Mouse (Mus musculus) MEL (cell line): ENCODE results near the gene Erc2. TPM values are rescaled to one million over a fixed set of nuclear protein-coding genes. Genes with fewer than 3 reads are reported as not detected.

Experiments
- DNase-seq: peaks from one replicate; pipeline ENCODE4 v3.0.0; 2011; ENCODE audit warnings: low read depth, low spot score
- H3K27ac ChIP-seq: 2 replicates; pipeline ENCODE4 v1.5.1; 2012; ENCODE audit warnings: low read depth, mild to moderate bottlenecking, control low read depth, low read length, moderate library complexity; ENCODE audit not compliant: control insufficient read depth
- H3K27me3 ChIP-seq, 2 experiments: fragments of 150-350 bp in 1 of 2; sonication (generic) in 1 of 2; 2 replicates each; pipeline ENCODE4 v1.6.1; 2012; ENCODE audit warnings: low read length in 2 of 2, mild to moderate bottlenecking in 2 of 2, improper control_type of control experiment in 1 of 2, moderate library complexity in 1 of 2; ENCODE audit not compliant: insufficient read depth in 2 of 2, control insufficient read depth in 1 of 2
- H3K36me3 ChIP-seq, 2 experiments: 2 replicates each; pipeline ENCODE4 v1.6.1; 2012 to 2014; ENCODE audit warnings: low read length in 2 of 2, improper control_type of control experiment in 1 of 2, inconsistent platforms in 1 of 2, mild to moderate bottlenecking in 1 of 2; ENCODE audit not compliant: insufficient read depth in 2 of 2, control insufficient read depth in 1 of 2
- H3K4me1 ChIP-seq, 2 experiments: fragments of 150-350 bp in 1 of 2; sonication (generic) in 1 of 2; 2 replicates each; pipeline ENCODE4 v1.6.1; 2012; ENCODE audit warnings: low read length in 2 of 2, improper control_type of control experiment in 1 of 2, mild to moderate bottlenecking in 1 of 2; ENCODE audit not compliant: insufficient read depth in 2 of 2, control insufficient read depth in 1 of 2
- H3K4me3 ChIP-seq, 2 experiments: fragments of 150-350 bp in 1 of 2; sonication (generic) in 1 of 2; 2 replicates each; pipeline ENCODE4 v1.5.1; 2012; ENCODE audit warnings: low read depth in 2 of 2, low read length in 2 of 2, mild to moderate bottlenecking in 2 of 2, moderate library complexity in 2 of 2, control low read depth in 1 of 2, improper control_type of control experiment in 1 of 2; ENCODE audit not compliant: control insufficient read depth in 1 of 2, insufficient read depth in 1 of 2
- H3K79me2 ChIP-seq: 2 replicates; pipeline ENCODE4 v1.6.1; 2012; ENCODE audit warnings: mild to moderate bottlenecking, low read length, moderate library complexity; ENCODE audit not compliant: control insufficient read depth, poor library complexity, insufficient read depth
- H3K9ac ChIP-seq: 2 replicates; pipeline ENCODE4 v1.6.1; 2012; ENCODE audit warnings: low read depth, mild to moderate bottlenecking, control low read depth, low read length, moderate library complexity; ENCODE audit not compliant: control insufficient read depth, poor library complexity, severe bottlenecking
- H3K9me3 ChIP-seq: fragments of 150-350 bp; sonication (generic); replicated peaks from 2 replicates; pipeline ENCODE4 v1.6.1; 2012; ENCODE audit warnings: mild to moderate bottlenecking, low read length, improper control_type of control experiment, moderate library complexity; ENCODE audit not compliant: insufficient read depth
- BHLHE40 ChIP-seq: IDR thresholded peaks from 2 replicates; pipeline ENCODE4 v1.6.1; 2012; ENCODE audit warnings: low read depth, mild to moderate bottlenecking, inconsistent platforms, low read length, improper control_type of control experiment, borderline replicate concordance
- CTCF ChIP-seq, 3 experiments: IDR thresholded peaks in 2 of 3; conservative IDR thresholded peaks in 1 of 3; 2 replicates each; pipeline ENCODE4 v1.5.1; 2011 to 2012; ENCODE audit warnings: low read length in 3 of 3, low read depth in 2 of 3, mild to moderate bottlenecking in 2 of 3, improper control_type of control experiment in 1 of 3, inconsistent platforms in 1 of 3, mixed read lengths in 1 of 3, moderate library complexity in 1 of 3; ENCODE audit not compliant: control insufficient read depth in 1 of 3, insufficient read depth in 1 of 3, poor library complexity in 1 of 3, severe bottlenecking in 1 of 3
- E2F4 ChIP-seq: IDR thresholded peaks from 2 replicates; pipeline ENCODE4 v1.6.1; 2011; ENCODE audit warnings: low read depth, low read length, improper control_type of control experiment, borderline replicate concordance
- EP300 ChIP-seq, 2 experiments: IDR thresholded peaks; 2 replicates each; pipeline ENCODE4 v1.6.1; 2011; ENCODE audit warnings: improper control_type of control experiment in 2 of 2, low read length in 2 of 2, low read depth in 1 of 2, mild to moderate bottlenecking in 1 of 2
- JUND ChIP-seq: IDR thresholded peaks from 2 replicates; pipeline ENCODE4 v1.6.1; 2011; ENCODE audit warnings: low read depth, mild to moderate bottlenecking, improper control_type of control experiment, low read length
- RAD21 ChIP-seq: IDR thresholded peaks from 2 replicates; pipeline ENCODE4 v1.6.1; 2011; ENCODE audit warnings: mild to moderate bottlenecking, low read depth, low read length, improper control_type of control experiment
- SMC3 ChIP-seq: IDR thresholded peaks from 2 replicates; pipeline ENCODE4 v1.6.1; 2011; ENCODE audit warnings: low read depth, low read length, improper control_type of control experiment
- ZC3H11A ChIP-seq: IDR thresholded peaks from 2 replicates; pipeline ENCODE4 v1.6.1; 2012; ENCODE audit warnings: low read depth, mild to moderate bottlenecking, inconsistent platforms, low read length, improper control_type of control experiment
- ZMIZ1 ChIP-seq: IDR thresholded peaks from 2 replicates; pipeline ENCODE4 v1.6.1; 2012; ENCODE audit warnings: low read depth, mild to moderate bottlenecking, inconsistent platforms, low read length, improper control_type of control experiment, moderate library complexity
- ZNF384 ChIP-seq: IDR thresholded peaks from 2 replicates; pipeline ENCODE4 v1.6.1; 2012; ENCODE audit warnings: low read depth, mild to moderate bottlenecking, inconsistent platforms, low read length, improper control_type of control experiment
- polyA plus RNA-seq, 2 experiments: library from polyadenylated mRNA; stranded (reverse) in 1 of 2; unstranded in 1 of 2; fragments of >175 nt in 1 of 2; fragments of >200 nt in 1 of 2; gene quantifications; 2 replicates each; pipeline versions ENCODE4 v1.2.1 to v1.2.4; 2012; ENCODE audit warnings: low replicate concordance in 2 of 2, low read depth in 1 of 2; ENCODE audit not compliant: insufficient read length in 2 of 2, insufficient read depth in 1 of 2, missing spikeins in 1 of 2
- total RNA-seq: library from RNA; depleted of rRNA; stranded (reverse); fragments of 300-350 nt; gene quantifications from 2 replicates; pipeline ENCODE4 v1.2.3, GENCODE M21; 2012

The Erc2 gene
- total and polyA plus RNA-seq, 3 experiments: not detected

DNA sequence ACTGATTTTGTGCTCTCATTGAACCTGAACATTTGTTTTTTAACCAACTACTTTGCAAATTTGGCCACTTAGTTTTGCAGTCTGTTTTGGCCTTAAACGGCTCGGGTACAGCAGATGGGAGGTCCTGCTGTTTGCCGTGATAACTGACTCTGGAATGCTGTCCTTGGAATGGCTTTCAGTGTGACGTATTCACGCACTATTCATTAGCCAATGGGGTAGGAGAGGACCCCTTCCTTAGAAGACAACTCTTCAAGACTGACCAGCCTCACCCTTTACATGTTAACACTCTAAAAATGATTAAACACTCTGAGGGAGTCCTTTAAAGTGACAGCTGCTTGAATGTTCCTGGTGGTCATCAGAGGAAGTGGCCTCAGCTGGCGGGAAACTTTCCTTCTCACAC is 178.5 kb downstream of the Erc2 start:
- Histone ChIP-seq H3K27me3 (no peaks in the 10 kb centered on the region), H3K27ac (no peak overlapping the region), H3K9me3 (no peaks in the 10 kb centered on the region), H3K36me3 (no peaks in the 10 kb centered on the region), H3K4me1 (no peaks in the 10 kb centered on the region), H3K9ac (no peak overlapping the region), H3K4me3 (no peak overlapping the region), H3K79me2 (no peaks in the 10 kb centered on the region)
- DNase-seq: no peak
- no peak for TF ChIP-seq ZNF384

DNA sequence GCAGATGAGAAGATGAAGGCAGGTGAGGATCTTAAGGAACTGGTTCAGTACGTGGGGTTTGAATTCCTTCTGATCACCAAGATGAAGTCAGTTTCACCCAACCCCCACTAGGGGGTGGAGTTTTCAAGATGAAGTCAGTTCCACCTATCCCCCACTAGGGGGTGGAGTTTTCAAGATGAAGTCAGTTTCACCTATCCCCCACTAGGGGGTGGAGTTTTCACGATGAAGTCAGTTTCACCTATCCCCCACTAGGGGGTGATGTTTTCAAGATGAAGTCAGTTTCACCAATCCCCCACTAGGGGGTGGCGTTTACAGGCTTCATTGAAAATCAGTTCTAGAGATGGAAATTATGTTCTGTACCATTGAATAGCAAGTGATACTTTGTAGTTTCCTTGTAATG is 181.7 kb downstream of the Erc2 start:
- H3K4me1 ChIP-seq: no peaks in the 10 kb centered on the region
- no peaks in the 10 kb centered on the region for H3K27me3 ChIP-seq
- TF ChIP-seq JUND: no peak
- TF ChIP-seq SMC3: peak; percentile 46
- peak; percentile 42 to 100 (median 62) for TF ChIP-seq CTCF (IDR thresholded peaks at IDR 0.05 in 2 of 3, conservative IDR thresholded peaks at IDR 0.05 in 1 of 3; ENCODE audit: control insufficient read depth in 1 of 3, insufficient read depth in 1 of 3, low read depth in 2 of 3, low read length in 3 of 3, poor library complexity in 1 of 3, severe bottlenecking in 1 of 3)
- TF ChIP-seq EP300 (IDR thresholded peaks at IDR 0.05; ENCODE audit: low read depth in 1 of 2, low read length in 2 of 2): no peak
- TF ChIP-seq RAD21: peak; percentile 32
- no peak overlapping the region for H3K4me3 ChIP-seq
- H3K27ac ChIP-seq: no peak overlapping the region
- no peaks in the 10 kb centered on the region for H3K79me2 ChIP-seq
- no peaks in the 10 kb centered on the region for H3K9me3 ChIP-seq
- H3K9ac ChIP-seq: no peak overlapping the region
- peak; percentile 57 for DNase-seq
- H3K36me3 ChIP-seq: no peaks in the 10 kb centered on the region

DNA sequence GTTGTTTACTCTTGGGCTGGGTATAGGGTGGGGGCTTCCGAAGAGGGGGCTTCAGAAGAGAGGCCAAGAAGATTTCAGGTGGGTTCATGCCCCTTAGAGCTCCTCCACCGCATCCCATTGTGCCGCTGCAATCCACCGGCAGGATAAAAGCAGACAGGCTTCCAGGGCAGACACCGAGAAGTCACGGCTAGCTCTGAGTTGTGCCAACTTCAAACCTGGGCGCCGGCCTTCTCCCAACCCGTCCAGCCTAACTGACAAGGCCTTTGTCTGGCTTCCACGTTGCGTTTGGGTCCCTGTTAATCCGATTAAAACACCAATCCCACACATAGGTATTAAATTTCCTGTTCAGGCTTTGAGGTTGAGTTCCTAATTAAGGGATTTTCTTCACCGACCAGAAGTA is 182.8 kb downstream of the Erc2 start:
- Histone ChIP-seq H3K36me3 (no peaks in the 10 kb centered on the region), H3K9me3 (no peaks in the 10 kb centered on the region), H3K4me3 (no peak overlapping the region), H3K4me1 (no peaks in the 10 kb centered on the region), H3K79me2 (no peaks in the 10 kb centered on the region), H3K27ac (no peak overlapping the region), H3K27me3 (no peaks in the 10 kb centered on the region), H3K9ac (no peak overlapping the region)
- no peak for DNase-seq
- no peak for TF ChIP-seq E2F4
- no peak for TF ChIP-seq BHLHE40

DNA sequence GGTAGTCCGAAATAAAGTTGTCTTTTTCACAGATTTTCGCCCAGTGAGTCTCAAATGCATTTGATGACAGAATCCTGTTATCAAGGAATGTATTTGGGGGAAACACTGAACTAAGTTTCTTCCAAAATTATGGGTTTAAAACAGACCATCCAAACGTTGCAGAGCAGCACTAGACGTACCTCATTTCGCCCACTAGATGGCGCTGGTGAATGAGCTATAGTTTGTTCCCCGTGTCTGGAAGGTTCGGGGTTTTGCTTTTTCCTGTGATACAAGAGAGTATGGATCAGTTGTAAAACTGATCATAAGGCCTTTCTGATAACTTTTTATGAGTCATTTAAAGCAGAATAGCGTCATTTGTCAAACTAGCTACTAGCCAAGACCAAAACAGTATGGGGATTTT is 185.9 kb downstream of the Erc2 start:
- H3K36me3 ChIP-seq: no peaks in the 10 kb centered on the region
- no peak overlapping the region for H3K9ac ChIP-seq
- TF ChIP-seq ZC3H11A: peak; percentile 49
- TF ChIP-seq RAD21: peak; percentile 73
- peak; percentile 74 to 77 (median 77) for TF ChIP-seq CTCF (IDR thresholded peaks at IDR 0.05 in 2 of 3, conservative IDR thresholded peaks at IDR 0.05 in 1 of 3; ENCODE audit: control insufficient read depth in 1 of 3, insufficient read depth in 1 of 3, low read depth in 2 of 3, low read length in 3 of 3, poor library complexity in 1 of 3, severe bottlenecking in 1 of 3)
- TF ChIP-seq ZMIZ1: no peak
- peak; percentile 76 for TF ChIP-seq SMC3
- H3K27ac ChIP-seq: no peak overlapping the region
- no peak overlapping the region for H3K4me3 ChIP-seq
- H3K9me3 ChIP-seq: no peaks in the 10 kb centered on the region
- H3K79me2 ChIP-seq: no peaks in the 10 kb centered on the region
- no peaks in the 10 kb centered on the region for H3K4me1 ChIP-seq
- peak; percentile 40 for DNase-seq
- H3K27me3 ChIP-seq: no peaks in the 10 kb centered on the region
